Mouse (Mus musculus) liver, adult (tissue): ENCODE measurements around the gene Prn.

Experiments
- GATA4 ChIP-seq: IDR thresholded peaks from 2 replicates; pipeline ENCODE4 v1.6.1; 2014; ENCODE audit warnings: mild to moderate bottlenecking, low read length; ENCODE audit not compliant: insufficient replicate concordance

The Prn gene

GRCm38 (mm10) chr2:131934243-131934642 is 24.5 kb downstream of the Prn start:
- TF ChIP-seq GATA4: no peak

GRCm38 (mm10) chr2:131935390-131936105 is 25.8 kb downstream of the Prn start:
- no peak for TF ChIP-seq GATA4

- no peak for TF ChIP-seq GATA4
Observed at GRCm38 (mm10) chr2:131936410-131936809, 26.7 kb downstream of the Prn start.

GRCm38 (mm10) chr2:131939404-131940111 is 29.8 kb downstream of the Prn start:
- TF ChIP-seq GATA4: no peak

- TF ChIP-seq GATA4: no peak
Observed at GRCm38 (mm10) chr2:131940506-131940905, 30.7 kb downstream of the Prn start.

GRCm38 (mm10) chr2:131941501-131941900 is 31.7 kb downstream of the Prn start:
- no peak for TF ChIP-seq GATA4

GRCm38 (mm10) chr2:131944370-131944769 is 34.6 kb downstream of the Prn start:
- no peak for TF ChIP-seq GATA4

- no peak for TF ChIP-seq GATA4
Observed at GRCm38 (mm10) chr2:131945225-131945624, 35.5 kb downstream of the Prn start.

GRCm38 (mm10) chr2:131945765-131946164 is 36.0 kb downstream of the Prn start:
- TF ChIP-seq GATA4: no peak

GRCm38 (mm10) chr2:131946351-131946750 is 36.6 kb downstream of the Prn start:
- TF ChIP-seq GATA4: no peak

GRCm38 (mm10) chr2:131948156-131948555 is 38.4 kb downstream of the Prn start:
- no peak for TF ChIP-seq GATA4

GRCm38 (mm10) chr2:131948916-131949639 is 39.3 kb downstream of the Prn start:
- TF ChIP-seq GATA4: no peak

GRCm38 (mm10) chr2:131949767-131950597 is 40.2 kb downstream of the Prn start:
- no peak for TF ChIP-seq GATA4

- no peak for TF ChIP-seq GATA4
Observed at GRCm38 (mm10) chr2:131950598-131951095, 40.9 kb downstream of the Prn start, which contains the start of gene Prnd. Gene Prnd (plus strand): TSS chr2:131950861.

GRCm38 (mm10) chr2:131952456-131952855 is 42.7 kb downstream of the Prn start:
- no peak for TF ChIP-seq GATA4
